Mouse (Mus musculus) brain, embryonic 18.5 days (tissue): ENCODE results near the gene 1700013G24Rik.

Experiments used
- DNase-seq: peaks from one replicate; pipeline ENCODE4 v3.0.0-alpha.2; 2012; ENCODE audit warnings: low read depth, low spot score

1700013G24Rik gene

GRCm38 (mm10) chr4:137495501-137496100, 42.5 kb downstream of the 1700013G24Rik start:
- no peak for DNase-seq

DNA sequence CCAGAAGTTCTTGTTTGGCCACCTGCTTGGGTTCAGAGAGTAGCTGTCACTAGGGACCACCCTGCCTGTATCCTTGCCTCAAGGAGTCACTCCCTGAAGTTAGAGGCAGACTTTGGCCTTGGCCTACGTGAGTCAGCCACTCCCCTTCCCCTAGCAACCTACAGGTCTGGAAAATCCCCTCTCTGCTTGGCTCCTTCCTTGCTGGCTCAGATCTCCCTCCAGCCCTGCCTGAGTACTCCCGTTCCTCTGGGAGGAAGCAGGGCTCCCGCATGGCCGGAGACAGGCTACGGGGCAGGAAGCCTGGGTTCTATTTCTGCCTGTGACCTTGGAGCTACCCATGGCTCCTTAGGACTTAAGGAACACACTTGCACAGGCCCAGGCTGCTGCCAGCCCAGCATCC, 44.3 kb downstream of the 1700013G24Rik start:
- no peak for DNase-seq

DNA sequence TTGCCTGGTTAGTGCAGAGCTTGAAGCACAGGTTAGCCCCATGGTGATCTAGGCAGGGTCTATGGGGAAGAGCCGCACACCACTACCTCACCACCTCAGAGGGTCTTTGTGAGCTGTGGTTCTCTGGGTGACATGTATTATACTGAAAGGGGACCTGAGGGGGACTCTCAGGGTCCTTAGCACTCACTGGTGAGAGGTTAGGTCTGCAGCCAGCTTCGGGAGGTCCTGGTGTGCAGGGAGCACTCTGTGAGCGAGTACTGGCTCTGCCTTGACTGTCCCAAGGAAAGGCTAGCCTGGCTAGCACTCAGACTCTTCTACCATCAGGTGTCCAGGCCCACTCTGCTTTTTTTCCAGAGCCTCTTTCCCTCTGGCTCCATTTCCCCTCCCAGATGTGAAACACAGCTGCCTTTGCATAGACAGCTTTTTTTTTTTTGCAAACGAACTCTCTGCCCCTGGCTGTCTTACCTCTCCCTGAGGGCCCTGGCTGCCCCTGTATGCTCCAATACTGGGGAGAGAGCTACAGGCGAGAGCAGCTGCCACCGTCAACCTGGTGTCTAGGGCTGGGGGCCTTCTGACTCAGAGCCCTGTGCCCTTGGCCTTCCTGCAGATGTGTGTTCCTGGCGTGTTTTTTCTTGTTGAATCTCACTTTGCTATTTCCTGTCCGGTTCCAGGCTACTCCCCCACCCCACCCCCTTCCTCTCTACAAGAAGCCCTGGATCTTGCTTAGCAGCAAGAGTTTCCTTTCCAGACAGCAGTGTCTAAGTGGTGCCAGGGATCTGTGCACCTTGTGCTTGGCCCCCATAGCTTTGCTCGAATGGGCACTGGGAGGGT, 45.0 kb downstream of the 1700013G24Rik start:
- no peak for DNase-seq

- DNase-seq, result no peak
Measured at GRCm38 (mm10) chr4:137498882-137499583, 45.9 kb downstream of the 1700013G24Rik start.

DNA sequence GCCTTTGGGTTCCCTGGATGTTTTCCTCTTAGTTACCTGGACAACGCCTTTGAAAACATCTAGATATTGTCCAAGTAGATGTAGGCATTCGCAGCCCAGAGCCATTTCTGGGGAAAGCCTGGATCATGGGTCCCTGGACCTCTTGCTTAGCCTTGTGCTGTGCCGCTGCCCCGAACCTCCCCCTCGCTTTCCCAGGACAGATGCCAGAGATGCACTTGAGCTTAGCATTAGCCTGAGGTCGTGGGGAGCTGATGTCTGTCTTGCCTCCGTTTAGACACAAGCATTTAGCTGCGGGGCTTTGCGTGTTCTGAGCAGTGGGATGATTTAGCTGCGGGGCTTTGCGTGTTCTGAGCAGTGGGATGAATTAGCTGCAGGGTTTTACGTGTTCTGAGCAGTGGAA, 47.1 kb downstream of the 1700013G24Rik start:
- no peak for DNase-seq

- DNase-seq, result no peak
Measured at GRCm38 (mm10) chr4:137500953-137501352, 47.9 kb downstream of the 1700013G24Rik start.

DNA sequence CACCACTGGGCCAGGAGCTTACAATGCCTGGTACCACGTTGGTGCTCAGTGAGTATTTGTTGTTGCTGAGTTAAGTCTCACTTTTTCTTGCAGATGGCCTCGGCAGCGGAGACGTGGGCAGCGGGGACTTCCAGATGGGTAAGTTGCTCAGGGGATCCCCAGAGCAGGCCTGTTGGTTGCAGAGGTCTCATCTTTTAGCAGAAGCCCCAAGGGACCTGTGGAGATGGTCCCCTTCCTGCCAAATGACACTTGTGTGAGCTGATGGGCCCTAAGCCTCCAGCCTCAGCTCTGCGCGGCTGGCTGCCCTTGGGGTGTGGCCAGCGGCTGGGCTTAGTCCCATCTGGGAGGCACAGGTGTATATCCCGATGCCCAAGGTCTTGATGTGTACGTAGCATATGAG, 49.1 kb downstream of the 1700013G24Rik start:
- DNase-seq, result no peak

DNA sequence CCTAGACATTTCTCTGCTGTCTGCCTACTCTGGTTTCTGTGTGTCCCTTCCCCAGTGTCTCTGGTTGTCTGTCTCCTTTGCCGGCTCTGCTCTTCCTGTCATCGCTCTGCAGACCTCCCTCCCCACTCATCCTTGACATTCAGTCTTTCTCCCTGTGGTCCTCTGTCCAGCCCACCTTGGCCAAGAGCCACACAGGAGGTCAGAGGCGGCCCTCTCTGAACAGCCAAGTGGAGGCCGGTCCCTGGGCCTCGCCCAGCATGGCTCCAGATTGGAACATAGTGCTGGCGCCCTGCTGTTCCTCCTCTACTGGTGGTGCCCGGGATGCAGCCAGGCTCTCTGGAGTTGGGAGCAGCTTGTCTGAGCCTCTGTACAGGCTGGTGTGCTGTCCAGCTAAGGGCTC, 49.7 kb downstream of the 1700013G24Rik start:
- DNase-seq, result no peak

- DNase-seq, result no peak
Measured at GRCm38 (mm10) chr4:137503509-137503971, 50.5 kb downstream of the 1700013G24Rik start.
